Mouse (Mus musculus): ENCODE results near the gene Uggt1.

DNA sequence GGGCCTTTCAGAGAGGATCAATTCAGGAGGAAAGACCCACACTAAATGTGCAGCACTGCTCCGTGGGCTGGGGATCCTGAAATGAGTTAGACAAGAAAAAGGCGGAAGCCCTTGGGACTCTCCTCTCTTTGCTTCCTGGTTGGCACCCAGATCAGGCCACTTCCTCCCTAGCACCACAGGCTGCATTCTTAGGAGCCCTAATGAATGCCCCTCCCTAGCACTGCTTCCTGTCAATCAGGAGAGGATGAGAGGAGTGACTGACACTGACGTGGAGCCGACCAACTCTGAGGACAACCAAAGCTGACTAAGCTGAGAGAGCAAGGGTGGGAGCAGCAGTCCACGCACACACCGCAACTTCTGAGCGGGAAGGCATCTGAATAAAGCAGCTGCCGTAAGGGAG is 81.8 kb downstream of the Uggt1 start:
- TF ChIP-seq POLR2A (IDR thresholded peaks at IDR 0.05; ENCODE audit: low read depth, low read length) = no peak
- TF ChIP-seq CTCF (IDR thresholded peaks at IDR 0.05; ENCODE audit: extremely low read depth, insufficient read depth, insufficient read length, insufficient replicate concordance) = no peak
